Mouse (Mus musculus) urinary bladder, postnatal 4 days (tissue): ENCODE data around the gene Elk3.

Experiments used
- DNase-seq, 2 experiments: peaks; one replicate each; pipeline ENCODE4 v3.0.0; 2021 to 2022; ENCODE audit warnings: low spot score in 2 of 2

Elk3 gene

DNA sequence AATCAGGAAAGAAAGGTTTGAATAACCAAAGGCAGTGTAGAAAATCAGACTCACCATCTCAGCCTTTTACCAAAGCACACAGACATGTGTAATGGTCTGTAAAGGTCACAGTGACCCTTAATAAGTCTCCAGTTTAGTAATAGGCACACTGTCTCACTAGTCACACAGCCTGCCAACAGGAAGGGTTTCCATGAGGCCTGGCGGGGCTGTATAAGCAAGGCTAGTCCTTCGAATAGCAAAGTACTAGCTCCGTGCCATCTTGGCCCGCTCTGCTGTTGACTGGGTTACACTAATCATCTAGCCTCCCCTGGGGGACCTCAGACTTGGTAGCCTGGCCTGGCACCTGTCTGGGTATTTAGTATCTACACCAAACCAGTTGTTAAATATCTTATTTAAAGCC, 20.6 kb upstream of the Elk3 start:
- no peak for DNase-seq

DNA sequence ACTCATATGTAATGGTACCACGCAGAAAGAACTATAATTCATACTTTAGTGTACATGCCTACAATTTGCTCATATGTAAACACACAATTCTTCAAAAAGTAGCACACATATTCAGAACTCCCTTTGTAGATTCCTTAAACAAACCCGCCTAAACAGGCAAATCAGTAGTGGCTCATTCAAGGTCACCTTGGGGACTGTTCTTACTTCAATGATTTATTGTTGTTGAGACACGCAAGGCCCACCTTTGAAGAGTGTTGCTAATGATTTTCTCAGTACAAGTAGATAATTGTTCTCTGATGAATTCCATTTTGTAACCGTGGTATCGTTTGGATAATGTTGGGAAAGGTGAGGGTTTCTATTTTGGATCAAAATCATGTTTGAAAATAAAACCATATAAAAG, 17.4 kb upstream of the Elk3 start:
- DNase-seq: no peak

DNA sequence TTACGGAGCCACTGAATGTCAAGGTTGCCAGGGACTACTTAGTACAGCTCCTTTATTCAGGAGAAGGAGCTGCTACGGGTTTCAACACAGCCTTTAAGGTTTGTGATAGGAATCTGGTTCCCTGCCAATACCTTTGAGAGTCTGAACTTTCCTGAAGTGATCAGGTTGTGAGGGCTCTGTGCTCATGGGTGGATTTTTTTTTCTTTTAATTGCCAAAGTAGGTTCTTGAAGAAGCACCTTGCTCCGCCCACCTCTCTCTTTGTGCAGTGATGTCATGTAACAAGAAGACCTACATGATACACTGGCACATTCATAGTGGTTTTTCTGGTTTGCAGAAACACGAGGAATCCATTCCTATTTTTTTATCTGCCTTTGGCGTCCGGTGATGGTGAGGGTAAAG, 16.3 kb upstream of the Elk3 start:
- DNase-seq: no peak

DNA sequence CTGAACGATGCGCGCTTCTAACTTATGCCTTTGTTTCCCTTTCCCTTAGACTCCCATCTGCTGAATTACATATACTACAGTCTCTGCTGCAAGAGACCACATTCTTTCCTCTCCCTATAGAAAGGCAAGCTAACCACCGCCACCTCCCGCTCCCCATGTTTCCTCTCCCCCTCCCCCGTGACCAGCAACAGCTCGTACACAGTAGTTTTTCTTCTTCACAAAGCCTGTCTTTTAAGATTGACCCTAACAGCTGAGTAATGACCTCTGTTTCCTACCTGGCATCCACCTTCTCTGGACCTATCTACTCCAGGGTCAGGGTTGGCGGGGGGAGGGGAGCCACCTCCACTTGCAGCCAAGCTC, 15.8 kb upstream of the Elk3 start:
- no peak for DNase-seq

DNA sequence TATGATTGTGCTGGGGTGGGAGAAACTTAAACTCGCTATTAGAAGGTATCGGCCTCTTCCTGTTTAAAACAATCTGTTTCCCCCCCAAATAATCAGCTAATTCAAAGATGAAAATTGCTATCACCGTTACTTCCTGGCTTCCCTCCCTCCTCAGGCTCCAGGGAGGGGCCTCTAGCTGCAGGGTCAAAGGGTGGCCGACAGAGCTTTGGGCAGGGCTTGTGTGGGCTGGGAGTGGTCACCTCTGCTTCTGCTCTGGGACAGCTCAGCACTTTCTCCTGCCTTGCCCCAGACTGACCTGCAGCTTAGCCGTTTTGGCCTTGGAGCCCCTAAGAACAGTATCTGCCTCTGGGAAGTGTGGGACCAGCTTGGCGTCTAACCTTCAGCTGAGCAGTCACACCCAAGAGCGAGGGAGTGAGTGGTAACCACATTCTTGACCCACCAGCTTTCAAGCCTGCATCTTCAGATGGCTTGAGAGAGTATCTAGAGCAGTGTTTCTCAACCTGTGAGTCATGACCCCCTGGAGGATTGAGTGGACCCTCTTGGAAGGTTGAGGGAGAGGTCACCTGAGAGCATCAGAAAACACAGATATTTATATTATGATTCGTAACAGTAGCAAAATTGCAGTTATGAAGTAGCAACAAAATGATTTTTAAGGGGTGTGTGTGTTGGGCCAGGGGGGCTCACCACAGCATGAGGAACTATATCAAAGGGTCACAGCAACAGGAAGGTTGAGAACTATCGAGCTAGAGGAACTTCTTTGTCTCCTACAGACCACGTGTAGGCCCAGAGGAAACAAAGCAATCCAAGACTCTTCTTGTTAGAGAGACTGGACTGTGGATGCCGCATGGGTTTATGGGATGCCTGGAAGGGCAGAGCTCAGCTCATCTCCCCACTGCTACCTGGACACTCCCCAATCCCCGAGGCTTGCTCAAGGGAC, 15.1 kb upstream of the Elk3 start:
- DNase-seq: no peak

DNA sequence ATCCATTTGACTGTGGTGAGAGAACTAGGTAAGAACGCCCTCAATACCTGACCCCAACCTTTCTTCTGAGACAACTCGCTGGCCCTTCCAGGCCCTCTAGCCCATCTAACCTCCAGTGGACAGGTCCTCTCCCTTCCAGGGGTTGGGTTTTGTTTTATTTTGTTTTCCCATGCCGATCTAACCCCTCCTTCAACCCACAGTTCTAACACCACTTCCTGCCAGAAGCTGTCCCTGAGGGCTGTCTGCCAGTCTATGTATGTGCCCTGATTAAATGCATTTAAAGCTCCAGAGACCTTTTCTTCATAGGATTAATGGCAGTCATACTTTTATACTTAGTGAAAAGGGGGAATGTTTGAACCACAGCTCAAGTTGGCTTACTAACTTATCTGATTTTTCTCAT, 14.4 kb upstream of the Elk3 start:
- no peak for DNase-seq

DNA sequence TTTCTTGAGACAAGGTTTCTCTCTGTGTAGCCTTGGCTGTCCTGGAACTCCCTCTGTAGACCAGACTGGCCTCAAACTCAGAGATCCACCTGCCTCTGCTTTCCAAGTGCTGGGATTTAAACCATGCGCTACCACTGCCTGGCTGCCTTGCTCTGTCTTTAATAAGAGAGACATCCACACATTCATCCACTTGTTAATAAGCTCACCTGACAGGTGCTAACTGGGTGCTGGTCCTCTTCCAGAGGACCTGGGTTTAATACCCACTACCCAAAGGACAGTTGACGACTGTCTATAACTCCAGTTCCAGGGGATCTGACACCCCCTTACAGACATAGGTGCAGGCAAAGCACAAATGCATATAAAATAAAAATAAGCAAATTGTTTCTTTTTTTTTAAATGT, 13.5 kb upstream of the Elk3 start:
- no peak for DNase-seq

DNA sequence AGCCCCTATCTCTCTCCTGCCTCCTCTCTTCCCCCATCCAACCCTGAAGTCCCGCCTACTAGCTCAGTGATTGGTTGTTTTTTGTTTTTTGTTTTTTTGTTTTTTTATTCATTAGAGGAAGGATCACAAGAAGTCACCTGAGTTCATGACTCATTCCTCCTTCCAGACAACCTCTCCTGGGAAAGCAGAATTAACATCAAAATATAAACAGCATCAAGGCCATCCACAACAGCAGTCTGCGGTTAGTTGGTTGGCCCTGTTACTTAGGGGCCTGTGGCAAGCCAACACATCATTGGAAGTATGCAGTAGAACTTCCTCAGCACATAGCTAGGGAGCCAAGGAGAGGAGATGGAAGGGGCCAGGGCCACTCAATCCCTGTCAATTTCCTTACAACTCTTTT, 12.7 kb upstream of the Elk3 start:
- no peak for DNase-seq

DNA sequence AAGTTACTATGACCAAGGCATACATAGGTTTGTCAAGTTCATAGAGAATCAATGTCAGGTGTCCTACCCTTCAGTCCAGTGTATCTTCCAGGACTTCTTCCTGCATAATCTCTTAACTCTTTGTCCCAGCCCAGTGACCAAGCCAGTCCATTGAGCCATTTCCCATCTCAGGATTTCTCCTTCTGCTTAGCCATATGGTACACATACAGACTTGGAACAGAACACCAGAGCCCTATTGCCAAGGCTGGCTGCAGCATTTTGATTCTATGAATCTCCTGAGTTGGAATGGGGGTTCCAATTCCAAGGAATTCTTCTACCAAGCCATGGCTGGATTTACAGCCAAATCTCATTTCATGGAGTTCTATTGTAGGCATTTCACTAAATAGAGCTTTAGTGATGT, 10.8 kb upstream of the Elk3 start:
- no peak for DNase-seq

DNA sequence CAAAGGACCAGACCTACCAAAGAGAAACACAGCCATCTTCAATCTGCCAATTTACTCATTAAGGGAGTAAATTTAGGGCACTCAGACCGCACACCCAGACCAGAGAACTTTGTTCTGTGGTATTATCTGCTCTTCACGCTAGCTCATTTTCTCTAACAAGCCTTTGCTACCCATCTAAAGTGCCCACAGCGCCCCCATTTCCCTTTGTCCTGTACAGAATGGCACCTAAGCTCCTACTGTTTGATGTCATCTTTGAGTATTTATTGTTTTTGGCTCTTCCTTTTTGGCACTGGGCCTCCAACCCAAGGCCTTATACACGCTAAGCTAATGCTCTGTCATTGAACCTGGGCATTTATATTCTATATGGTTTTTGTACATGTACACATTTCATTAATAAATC, 9.2 kb upstream of the Elk3 start:
- no peak for DNase-seq

DNA sequence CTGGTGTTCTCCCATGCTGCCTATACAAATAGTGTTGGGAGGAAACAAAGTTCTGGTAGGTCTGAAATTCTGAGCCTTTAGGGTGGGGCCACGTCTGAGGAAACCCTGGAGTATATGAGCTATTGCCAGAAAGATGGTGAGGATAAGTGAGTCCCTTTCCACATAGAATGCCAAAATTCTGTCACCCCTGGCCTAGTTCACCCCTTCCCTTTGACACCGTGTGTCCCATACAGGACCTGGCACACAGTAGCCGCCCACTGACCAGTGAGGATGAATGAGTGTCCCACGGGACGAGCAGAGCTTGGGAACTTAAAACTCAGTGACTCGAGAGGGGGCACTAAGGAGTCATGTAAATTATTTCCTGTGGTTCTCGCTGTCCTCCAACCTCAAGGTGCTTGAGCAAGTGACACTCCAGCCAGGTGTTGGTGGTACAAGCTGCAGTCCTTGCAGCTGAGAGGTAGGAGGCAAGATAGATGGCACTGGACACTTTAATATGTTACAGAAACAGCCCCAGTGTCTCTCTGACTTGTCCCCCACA, 8.7 kb upstream of the Elk3 start:
- no peak for DNase-seq

DNA sequence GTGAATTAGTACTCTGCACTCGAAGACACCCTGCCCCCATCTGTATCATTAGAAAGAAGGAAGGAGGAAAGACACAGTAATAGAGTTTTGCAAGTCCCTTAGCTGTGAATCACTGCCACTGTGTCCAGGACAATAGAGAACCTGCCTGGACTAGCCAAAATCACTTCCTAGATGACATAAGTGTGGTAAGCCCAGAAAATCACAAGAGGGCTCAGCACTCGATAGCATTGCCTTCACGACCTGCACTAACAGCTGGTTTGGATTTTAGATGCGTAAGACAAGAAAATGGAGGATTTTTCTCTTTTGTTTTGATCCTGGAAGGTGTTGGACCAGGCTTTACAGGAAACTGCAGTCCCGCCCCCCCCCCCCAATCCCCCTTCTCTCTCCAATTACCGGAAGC, 6.0 kb upstream of the Elk3 start:
- no peak for DNase-seq

DNA sequence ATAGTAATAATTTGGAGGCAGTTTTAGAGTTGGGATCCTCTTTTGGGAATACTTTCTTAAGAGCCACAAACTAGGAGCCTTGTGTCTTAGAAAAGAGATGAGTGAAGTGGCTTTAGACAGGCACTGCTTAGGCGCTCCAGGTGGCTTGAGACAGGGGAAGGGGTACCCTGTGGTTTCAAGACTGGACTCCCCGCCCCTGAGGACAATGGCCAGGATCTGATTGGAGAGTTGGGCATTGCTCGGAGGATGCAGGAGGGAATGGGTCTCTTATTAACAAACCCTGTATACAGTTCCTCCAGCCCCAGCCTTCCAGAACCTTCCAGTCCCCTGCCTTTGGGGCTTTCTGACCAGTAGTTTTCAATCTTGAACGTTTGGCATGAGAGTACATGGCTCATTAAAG, 641 bp upstream of the Elk3 start:
- no peak for DNase-seq

DNA sequence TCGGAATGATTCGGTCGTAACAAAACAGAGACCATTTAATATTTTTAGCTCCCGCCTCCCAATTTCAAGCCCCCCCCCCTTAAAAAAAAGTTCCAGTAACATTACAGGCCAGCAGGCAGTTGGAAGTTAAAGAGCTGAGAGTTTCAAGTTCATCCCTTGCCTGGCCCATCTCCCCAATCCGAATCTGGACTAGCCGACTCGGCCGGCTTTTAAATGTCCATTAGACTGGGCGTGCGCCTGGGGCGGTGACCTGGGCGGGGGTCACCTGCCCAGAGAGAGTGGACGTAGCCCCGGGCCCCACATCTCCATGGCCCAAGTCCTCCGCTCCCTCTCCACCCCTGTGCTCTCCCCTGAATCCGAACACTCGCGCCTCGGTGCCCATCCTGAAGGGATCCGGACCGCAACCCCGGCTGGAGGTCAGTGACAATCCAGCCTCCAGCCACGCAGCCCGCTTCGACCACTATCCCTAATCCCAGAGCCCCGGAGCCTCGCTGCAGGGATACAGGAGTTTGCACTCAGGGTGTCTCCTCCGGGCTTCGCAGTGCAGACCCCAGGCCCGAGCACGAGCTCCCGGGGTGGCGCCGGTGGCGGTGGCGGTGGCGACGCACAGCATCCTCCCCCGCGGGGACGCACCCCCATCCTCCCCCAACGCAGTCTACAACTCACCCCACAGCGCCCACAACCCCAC, 857 bp downstream of the Elk3 start:
- peak in 1 of 2 experiments; percentile 30 for DNase-seq

DNA sequence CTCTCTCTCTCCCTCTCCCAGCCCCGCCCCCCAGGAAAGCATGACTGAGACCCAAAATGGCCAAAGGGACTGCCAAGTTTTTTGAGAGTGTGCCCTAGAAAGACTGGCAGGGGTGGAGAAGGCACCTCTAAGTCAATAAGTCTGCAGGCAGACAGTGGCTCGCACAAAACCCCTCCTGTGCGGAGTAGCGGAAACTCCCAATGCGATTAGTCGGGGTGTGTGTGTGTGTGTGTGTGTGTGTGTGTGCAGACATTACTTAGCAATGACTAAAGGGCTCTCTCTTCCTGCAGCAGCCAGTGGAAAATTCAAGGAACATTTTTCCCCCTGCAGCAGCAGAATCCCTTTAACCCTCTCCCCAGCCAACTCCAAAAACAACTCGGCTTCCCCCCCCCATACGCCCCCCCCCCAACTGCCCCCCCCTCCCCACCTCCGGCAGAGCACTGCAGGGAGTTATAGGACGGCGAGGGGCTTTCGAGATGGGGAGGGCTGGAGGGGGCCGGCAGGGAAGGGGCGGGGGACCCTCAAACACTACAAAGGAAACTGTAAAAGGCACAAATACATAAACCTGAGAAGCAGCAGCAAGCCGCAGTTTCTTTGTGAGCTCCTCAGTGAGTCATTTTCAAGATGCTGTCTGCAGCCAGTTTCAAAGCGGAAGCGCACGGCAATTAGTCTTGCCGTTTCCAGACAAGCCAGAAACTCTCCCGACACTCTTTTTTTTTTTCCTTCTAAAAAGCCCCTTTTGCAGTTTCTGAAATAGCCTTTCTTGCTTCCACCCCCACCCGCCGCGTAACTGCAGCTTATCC, 1.6 kb downstream of the Elk3 start:
- DNase-seq: peak in 1 of 2 experiments; percentile 41

DNA sequence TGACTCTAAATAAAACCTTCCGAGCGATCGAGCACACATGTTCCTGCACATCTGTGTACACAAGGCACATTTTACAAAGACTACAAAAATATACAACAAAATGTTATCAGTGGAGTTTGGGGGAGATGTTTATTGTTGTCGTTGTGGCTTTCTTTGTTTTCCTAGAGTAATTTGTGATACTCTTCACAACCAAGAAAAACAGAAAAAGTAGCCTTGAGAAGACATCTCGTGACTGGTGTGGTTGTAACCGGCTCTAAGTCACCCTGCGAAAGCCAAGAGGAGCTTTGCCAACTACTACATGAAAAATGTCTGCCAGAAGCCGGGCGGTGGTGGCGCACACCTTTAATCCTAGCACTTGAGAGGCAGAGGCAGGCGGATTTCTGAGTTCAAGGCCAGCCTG, 4.6 kb downstream of the Elk3 start:
- no peak for DNase-seq

DNA sequence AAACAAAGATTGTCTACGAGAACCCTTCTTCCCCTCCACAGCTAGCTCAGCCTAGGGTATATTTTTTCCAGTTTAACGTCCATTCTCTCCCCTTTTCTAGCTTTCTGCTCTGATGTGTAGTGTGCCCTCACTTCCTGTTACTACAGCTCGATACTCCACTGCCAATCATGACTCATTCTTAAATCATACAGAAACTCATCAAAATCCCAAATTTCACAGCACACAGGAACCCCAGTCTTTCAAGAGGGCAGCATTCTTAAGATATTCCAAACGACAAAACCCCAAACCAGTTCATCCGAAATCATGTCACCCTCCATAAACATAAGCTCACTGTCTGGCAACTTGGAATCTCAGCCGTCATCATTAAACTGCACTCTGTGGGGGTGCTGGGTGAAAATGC, 5.0 kb downstream of the Elk3 start:
- DNase-seq: no peak

DNA sequence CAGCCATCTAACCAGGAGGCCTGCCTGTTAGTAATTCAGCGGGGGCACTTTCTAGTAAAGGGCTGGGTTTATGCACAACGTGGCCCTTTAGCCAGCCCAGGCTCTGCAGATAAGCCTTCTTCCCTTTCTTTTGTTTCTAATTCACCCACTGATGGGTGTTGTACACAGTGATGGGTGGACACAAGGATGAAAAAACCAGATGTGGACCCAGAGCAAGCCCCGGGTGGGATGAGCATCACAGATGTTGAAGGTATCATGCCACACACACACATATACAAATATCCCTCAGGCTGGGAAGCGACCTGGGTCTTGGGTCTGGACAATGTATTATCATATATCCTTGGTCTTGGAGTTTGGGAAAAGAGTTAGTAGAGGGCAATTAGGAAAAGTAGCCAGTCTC, 7.7 kb downstream of the Elk3 start:
- no peak for DNase-seq

DNA sequence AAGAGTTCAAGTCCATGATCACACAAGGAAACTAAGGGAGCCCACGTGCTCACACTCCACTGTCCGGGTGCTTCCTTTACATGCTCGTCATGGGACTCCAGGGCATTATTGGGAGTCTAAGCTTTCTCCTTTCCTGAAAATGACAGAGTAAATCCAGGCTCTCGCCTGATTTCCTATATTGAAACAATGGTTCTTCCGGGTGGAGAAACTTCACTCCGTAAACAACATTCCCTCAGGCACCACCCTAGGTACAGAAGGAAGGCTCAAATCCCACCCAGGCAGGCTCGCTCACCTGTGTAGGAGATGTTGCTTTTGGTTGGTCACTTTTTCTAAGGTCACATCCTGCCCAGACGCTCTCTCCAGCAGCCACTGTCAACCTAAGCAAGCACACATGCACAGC, 9.1 kb downstream of the Elk3 start:
- DNase-seq: no peak

DNA sequence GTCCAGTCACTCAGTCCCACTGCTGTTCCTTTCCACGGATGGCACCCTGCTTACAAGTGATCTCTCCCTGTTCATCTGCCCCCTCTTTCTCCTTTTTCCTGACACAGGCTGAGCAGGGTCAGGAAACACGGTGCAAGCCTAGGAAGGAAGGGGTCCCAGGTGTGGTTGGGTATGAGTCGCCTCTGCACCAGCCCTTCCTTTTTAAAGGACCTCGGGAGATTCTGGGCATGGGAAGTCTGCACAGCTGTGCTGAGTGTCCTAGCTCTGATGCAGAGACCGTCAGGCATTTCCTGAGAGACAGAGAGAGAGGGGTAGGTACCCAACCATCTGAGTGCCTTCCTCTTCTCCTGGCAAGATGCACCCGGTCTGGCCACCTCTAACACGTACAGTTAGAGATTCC, 12.7 kb downstream of the Elk3 start:
- no peak for DNase-seq

DNA sequence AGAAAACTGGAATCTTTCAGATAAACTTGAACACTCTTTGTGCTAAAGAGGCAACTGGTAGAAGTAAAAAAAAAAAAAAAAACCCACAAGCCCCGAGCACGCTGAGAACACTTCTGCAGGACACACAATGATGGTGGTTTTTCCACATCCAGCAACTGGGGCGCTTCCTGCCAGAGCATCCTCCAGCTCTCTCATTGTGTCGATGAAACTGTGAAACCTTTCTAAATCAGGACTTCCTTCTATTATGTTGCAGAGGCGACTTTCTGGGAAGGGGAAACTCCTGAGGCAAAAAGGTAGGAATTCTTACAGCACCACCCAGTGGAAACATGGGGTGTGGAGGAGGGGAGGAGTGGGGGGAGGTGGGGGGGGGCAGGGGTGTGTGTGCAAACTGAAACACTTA, 13.2 kb downstream of the Elk3 start:
- no peak for DNase-seq

DNA sequence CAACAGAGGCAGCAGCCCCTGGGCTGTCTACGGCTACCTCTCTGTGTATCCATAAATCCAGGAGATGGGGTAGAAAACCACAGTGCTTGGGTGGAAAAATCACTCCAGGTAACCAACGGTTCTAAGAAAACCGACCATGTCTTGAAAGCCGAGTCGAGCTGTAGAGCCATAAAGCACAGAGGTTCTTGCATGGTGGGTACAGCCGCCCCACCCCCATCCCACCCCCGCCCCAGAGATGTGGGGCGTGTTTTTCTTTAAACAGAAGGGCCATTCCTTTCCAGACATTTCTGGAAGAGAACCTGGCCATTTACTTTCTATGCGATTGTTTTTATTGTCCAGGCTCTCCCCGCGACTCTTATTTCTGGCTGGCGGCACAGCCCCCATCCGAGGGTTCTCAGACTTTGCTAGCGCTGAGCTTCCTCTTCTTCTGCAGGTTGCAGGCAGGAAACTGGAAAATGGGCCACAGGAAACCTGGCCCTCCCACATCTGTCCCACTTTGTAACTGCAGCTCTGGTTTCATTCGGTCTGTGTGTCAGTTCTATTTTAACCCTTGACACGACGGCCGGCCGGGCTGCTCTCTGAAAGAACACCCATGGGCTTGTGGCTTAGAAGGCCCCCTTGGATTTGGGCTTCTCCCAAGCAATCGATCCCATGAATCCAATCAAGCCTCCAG, 16.3 kb downstream of the Elk3 start:
- no peak for DNase-seq
